Mouse (Mus musculus) liver, postnatal 0 days (tissue): ENCODE results near the gene 1110004F10Rik. TPM values are rescaled to one million over a fixed set of nuclear protein-coding genes. Genes with fewer than 3 reads are reported as not detected.
A peak's percentile ranks its signal among the peaks of the same experiment; 100 is the strongest.

Source experiments
- ATAC-seq: fragments of 200-750 bp; cut with Nextera tagmentation; 2 replicates; pipeline ENCODE4 v1.8.0; 2017; ENCODE audit warnings: mild to moderate bottlenecking, moderate library complexity
- DNase-seq: peaks from one replicate; pipeline ENCODE4 v3.0.0-alpha.2; 2016
- H3K27ac ChIP-seq: fragments of 300-500 bp; sonication (generic); 2 replicates; pipeline ENCODE4 v1.5.1; 2014; ENCODE audit warnings: antibody characterized with exemption, moderate library complexity, mild to moderate bottlenecking, low read depth
- H3K27me3 ChIP-seq: fragments of 300-500 bp; sonication (generic); 2 replicates; pipeline ENCODE4 v1.6.1; 2014; ENCODE audit warnings: low read length, control low read depth, mixed read lengths; ENCODE audit not compliant: insufficient read depth
- H3K36me3 ChIP-seq: fragments of 300-500 bp; sonication (generic); replicated peaks from 2 replicates; pipeline ENCODE4 v1.6.1; 2014; ENCODE audit warnings: mild to moderate bottlenecking, control low read depth, low read length, moderate library complexity, mixed read lengths; ENCODE audit not compliant: insufficient read depth
- H3K4me1 ChIP-seq: fragments of 300-500 bp; sonication (generic); 2 replicates; pipeline ENCODE4 v1.6.1; 2014; ENCODE audit warnings: antibody characterized with exemption, mild to moderate bottlenecking, control low read depth; ENCODE audit not compliant: insufficient read depth
- H3K4me2 ChIP-seq: fragments of 300-500 bp; sonication (generic); 2 replicates; pipeline ENCODE4 v1.6.1; 2014; ENCODE audit warnings: low read depth, mild to moderate bottlenecking, low read length, moderate library complexity, mixed read lengths
- H3K4me3 ChIP-seq: fragments of 300-500 bp; sonication (generic); 2 replicates; pipeline ENCODE4 v1.5.1; 2014; ENCODE audit warnings: low read depth, low read length
- H3K9ac ChIP-seq: fragments of 300-500 bp; sonication (generic); replicated peaks from 2 replicates; pipeline ENCODE4 v1.6.1; 2014; ENCODE audit warnings: mild to moderate bottlenecking, moderate library complexity
- H3K9me3 ChIP-seq: fragments of 300-500 bp; sonication (generic); 2 replicates; pipeline ENCODE4 v1.6.1; 2016; ENCODE audit warnings: mild to moderate bottlenecking, control low read depth, low read length, mixed read lengths
- CTCF ChIP-seq: sonication (generic); IDR thresholded peaks from 2 replicates; pipeline ENCODE4 v1.5.1; 2016; ENCODE audit warnings: antibody characterized with exemption, low read depth
- EP300 ChIP-seq: IDR thresholded peaks from 2 replicates; pipeline ENCODE4 v1.6.1; 2016; ENCODE audit warnings: antibody characterized with exemption, low read depth, mild to moderate bottlenecking
- WGBS: fragments of 180-500 bp; shearing (Covaris S2); extraction: QIAGEN DNeasy Blood & Tissue Kit; methylation state at CpG from one replicate; pipeline ENCODE4 v1.1.7; 2014; ENCODE audit not compliant: insufficient replicate concordance; 5-methylcytosine and 5-hydroxymethylcytosine counted together
- polyA plus RNA-seq: library from polyadenylated mRNA; unstranded; fragments of >200 nt; fragmentation: Nextera tagmentation; extraction: Ambion mirVana; gene quantifications from 2 replicates; pipeline ENCODE4 v1.2.1, GENCODE M21; 2015

The 1110004F10Rik gene
- polyA plus RNA-seq, 1 experiment from 2014 or later: 93.1 TPM

DNA sequence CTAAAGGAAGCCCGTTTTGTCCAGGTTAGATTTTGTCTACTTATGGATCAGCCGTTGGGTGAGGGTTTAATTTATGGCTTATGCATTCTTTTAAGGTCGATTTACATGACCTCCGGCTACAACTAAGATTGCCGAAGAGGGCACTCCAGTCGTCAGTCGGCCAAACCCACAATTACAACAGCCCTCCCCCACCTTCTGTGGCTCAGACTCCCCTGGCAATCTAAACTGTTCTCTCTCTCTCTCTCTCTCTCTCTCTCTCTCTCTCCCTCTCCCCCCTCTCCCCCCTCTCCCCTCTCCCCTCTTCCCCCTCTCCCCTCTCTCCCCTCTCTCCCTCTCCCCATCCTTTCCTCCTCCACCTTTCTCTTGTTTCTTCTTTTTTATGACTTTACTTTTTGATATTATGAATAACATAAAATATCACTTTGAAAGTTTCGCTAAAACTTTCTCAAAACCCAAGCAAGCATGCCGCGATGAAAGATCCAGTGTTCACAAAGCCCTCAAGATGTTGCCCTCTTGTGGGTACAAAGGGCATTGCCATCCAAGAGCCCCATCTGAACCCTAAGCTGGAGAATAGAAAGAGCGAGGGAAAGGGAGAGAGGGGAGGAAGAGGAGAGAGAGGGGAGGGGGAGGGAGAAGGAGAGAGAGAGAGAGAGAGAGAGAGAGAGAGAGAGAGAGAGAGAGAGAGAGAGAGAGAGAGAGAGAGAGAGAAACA is 6.4 kb upstream of the 1110004F10Rik start:
- H3K9me3 ChIP-seq: no peaks in the 10 kb centered on the region
- peak overlapping the region; percentile 66 for H3K4me3 ChIP-seq
- TF ChIP-seq EP300 (0 out of 2 replicates have a peak, but pooled peaks have one; percentile 10), CTCF (peak; percentile 90)
- 0% methylated on average over 11 of the region's 11 CpGs for WGBS
- peak overlapping the region; percentile 51 for H3K27ac ChIP-seq
- H3K4me2 ChIP-seq: peak overlapping the region; percentile 99
- peaks cover 69% of the 10 kb centered on the region for H3K27me3 ChIP-seq
- ATAC-seq (peak; percentile 32), DNase-seq (peak; percentile 70)
- peak overlapping the region; percentile 71 for H3K9ac ChIP-seq
- no peaks in the 10 kb centered on the region for H3K36me3 ChIP-seq
- peaks cover 27% of the 10 kb centered on the region for H3K4me1 ChIP-seq

DNA sequence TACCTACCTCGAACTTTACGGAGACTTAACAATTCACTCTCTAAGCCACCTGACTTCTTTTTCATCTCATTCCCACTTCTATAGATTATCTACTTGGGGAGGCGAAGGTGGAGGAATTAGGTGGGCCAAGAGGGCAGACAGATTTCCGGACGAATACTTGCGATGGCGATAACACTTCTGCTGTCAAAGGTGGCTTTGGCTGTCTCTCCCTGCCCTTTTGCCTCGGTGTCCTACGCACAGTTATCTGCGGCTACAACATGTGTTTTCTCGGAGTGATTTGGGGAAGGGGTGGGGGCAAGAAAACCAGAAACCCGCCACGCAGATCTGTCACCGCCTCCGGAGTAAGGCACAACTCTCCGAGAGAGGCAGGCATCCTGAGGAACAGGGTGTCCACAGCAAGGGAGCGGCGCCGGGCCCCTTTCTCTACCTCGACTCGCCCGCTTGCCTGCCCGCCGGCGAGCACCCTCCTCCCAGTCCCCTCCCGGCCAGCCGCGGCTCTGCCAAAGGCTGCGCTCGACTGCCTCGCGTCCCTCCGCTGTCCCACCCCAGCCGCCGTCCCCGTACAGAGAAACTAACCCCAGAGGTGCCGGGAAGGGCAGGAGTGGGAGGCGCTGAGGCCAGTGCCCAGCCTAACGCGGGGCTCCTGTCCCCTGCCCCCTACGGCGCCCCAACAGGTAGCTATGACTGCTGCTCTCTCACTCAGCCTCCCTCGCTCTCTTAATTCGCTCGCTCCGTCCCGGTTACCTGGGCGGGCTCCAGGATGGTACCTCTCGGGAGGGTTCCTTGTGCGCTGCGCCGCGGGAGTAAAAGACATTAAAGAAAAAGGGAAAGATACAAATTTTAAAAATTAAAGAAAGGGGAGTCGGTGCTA is 5.6 kb upstream of the 1110004F10Rik start:
- DNase-seq (peak; percentile 58), ATAC-seq (peak; percentile 14; the same call in 1 of the 2 replicates)
- WGBS: 2% methylated on average over 49 of the region's 54 CpGs
- Histone ChIP-seq H3K9me3 (no peaks in the 10 kb centered on the region), H3K27ac (no peak overlapping the region), H3K27me3 (peaks cover 78% of the 10 kb centered on the region), H3K4me3 (peak overlapping the region; percentile 66), H3K4me2 (peak overlapping the region; percentile 99), H3K9ac (peak overlapping the region; percentile 54), H3K4me1 (peaks cover 32% of the 10 kb centered on the region), H3K36me3 (no peaks in the 10 kb centered on the region)
- TF ChIP-seq EP300: no peak
- no peak for TF ChIP-seq CTCF

DNA sequence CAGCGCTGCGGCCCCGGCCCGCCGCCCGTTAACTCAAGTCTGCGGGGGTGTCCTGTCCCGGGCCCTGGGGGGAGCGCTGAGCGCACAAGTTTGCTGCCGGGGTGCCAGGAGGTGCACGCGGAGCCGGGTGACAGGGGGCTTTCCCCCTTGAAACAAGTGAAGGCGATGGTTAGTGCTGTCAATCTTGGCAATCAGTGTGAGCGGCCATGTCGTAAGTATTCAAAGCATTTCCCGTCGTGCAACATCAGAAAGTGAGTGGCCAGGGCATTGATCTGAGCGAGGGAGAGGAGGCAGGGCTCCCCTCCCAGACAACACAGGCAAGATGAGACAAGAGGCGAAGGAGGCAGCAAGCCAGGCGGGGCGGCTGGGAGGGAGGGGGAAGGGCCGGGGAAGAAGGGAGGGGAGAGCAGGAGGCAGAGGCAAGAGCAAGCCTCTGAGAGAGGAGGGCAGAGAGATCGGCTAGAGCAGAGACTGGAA is 4.9 kb upstream of the 1110004F10Rik start:
- 1% methylated on average over 25 of the region's 25 CpGs for WGBS
- Histone ChIP-seq H3K9ac (peak overlapping the region; percentile 54), H3K4me2 (peak overlapping the region; percentile 99), H3K27me3 (peaks cover 85% of the 10 kb centered on the region), H3K27ac (no peak overlapping the region), H3K36me3 (no peaks in the 10 kb centered on the region), H3K4me3 (peak overlapping the region; percentile 66), H3K4me1 (peaks cover 36% of the 10 kb centered on the region), H3K9me3 (no peaks in the 10 kb centered on the region)
- ATAC-seq (no peak), DNase-seq (peak; percentile 37)
- TF ChIP-seq CTCF: no peak
- TF ChIP-seq EP300: no peak

DNA sequence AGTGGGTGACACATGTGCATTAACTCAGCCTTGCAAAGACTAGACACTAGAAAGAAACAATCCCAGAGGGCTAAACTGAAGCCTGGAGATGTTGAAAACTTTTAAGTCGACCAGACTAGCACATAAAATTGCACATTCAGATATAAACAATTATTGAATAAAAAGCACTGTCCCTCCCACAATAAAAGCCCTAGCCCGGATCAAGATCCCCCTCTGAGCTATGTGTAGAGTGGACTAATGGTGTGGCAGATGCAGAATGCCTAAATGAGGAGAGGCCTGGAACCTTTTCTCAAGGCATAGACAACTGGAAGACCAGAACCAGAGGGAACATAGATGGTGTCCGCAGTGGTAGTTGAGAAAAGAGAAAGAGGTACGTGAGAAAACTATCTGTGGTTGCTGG is 3.7 kb upstream of the 1110004F10Rik start:
- Histone ChIP-seq H3K9me3 (no peaks in the 10 kb centered on the region), H3K27ac (no peak overlapping the region), H3K4me3 (no peak overlapping the region), H3K4me1 (peaks cover 44% of the 10 kb centered on the region), H3K4me2 (no peak overlapping the region), H3K27me3 (peaks cover 91% of the 10 kb centered on the region), H3K9ac (no peak overlapping the region), H3K36me3 (no peaks in the 10 kb centered on the region)
- DNase-seq (no peak), ATAC-seq (no peak)
- 54% methylated on average over 4 of the region's 4 CpGs for WGBS
- TF ChIP-seq CTCF (no peak), EP300 (no peak)

DNA sequence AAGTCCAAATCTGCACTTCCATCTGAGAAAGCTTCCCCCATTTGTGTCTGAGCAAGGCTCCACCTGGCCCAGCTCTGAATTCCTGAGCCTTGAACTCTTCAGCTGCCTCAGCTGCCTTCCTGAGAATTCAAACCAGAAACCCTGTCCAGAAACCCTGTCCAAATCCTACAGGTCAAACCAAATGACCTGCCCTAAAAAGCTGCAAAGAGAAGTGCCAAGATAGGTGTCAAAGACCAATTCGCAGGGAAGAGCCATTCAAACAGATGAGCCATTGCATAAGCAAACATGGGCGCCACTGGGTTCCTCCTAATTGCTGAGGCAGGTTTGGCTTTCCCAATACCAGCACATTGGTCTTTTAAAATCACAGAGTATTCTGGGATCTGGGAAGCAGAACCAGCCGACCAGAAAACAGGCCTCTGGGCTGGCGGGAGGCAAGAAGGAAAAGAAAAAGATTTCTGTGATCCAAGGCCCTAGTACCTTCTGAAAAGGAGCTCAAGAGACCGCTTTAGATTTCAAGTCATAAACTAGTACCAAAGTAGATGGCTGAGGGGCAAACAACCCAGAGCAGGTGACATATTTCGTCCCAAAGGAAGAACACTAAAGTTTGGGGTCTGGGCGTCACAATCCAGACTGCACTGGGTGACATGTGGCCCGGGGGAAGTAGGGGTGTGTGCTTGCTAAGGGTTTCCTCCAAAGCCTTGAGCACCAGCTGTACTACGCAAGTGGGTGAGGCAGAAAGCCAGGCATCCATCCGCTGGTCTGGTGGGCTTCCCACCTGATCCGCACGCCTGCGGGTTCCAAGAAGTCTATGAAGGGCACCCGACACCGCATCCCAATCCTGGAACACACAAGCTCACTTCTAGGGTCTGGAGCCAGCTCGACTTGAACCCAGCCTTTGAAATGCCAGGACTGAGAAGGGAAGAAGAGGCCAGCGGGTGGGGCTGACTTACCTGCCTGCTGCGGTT is 2.3 kb upstream of the 1110004F10Rik start:
- WGBS: 29% methylated on average over 18 of the region's 18 CpGs
- TF ChIP-seq CTCF: no peak
- TF ChIP-seq EP300: no peak
- ATAC-seq: no peak
- Histone ChIP-seq H3K27ac (no peak overlapping the region), H3K9ac (no peak overlapping the region), H3K4me2 (no peak overlapping the region), H3K27me3 (peaks cover 82% of the 10 kb centered on the region), H3K4me1 (peaks cover 35% of the 10 kb centered on the region), H3K9me3 (no peaks in the 10 kb centered on the region), H3K4me3 (no peak overlapping the region), H3K36me3 (no peaks in the 10 kb centered on the region)
- no peak for DNase-seq
